Mouse (Mus musculus): ENCODE results near the gene Olfr876. TPM values are rescaled to one million over a fixed set of nuclear protein-coding genes. Genes with fewer than 3 reads are reported as not detected.

Gene Olfr876
- polyA plus RNA-seq, 1 experiment from 2014 or later: not detected

- no peak overlapping the region for H3K4me2 ChIP-seq
- H3K27ac ChIP-seq: no peak overlapping the region
- H3K4me3 ChIP-seq (replicated peaks): no peak overlapping the region
- ATAC-seq (ENCODE audit: insufficient number of reproducible peaks, insufficient read depth, low FRiP score, low TSS enrichment, low read depth): no peak
- H3K4me1 ChIP-seq (replicated peaks): no peaks in the 10 kb centered on the region
- WGBS: 88% methylated on average over 2 of the region's 2 CpGs
- no peaks in the 10 kb centered on the region for H3K27me3 ChIP-seq
- H3K9me3 ChIP-seq: no peaks in the 10 kb centered on the region
- H3K36me3 ChIP-seq: no peaks in the 10 kb centered on the region
- H3K9ac ChIP-seq (replicated peaks): no peak overlapping the region
These were observed 6.1 kb downstream of the Olfr876 start for GRCm38 (mm10) chr9:37808976-37809375.

GRCm38 (mm10) chr9:37814696-37815095, 11.9 kb downstream of the Olfr876 start:
- ATAC-seq (ENCODE audit: insufficient number of reproducible peaks, insufficient read depth, low FRiP score, low TSS enrichment, low read depth): no peak
- 91% methylated on average over 3 of the region's 3 CpGs for WGBS
- Histone ChIP-seq H3K27ac (no peak overlapping the region), H3K4me1 (replicated peaks) (no peaks in the 10 kb centered on the region), H3K27me3 (no peaks in the 10 kb centered on the region), H3K4me3 (replicated peaks) (no peak overlapping the region), H3K9me3 (no peaks in the 10 kb centered on the region), H3K4me2 (no peak overlapping the region), H3K36me3 (no peaks in the 10 kb centered on the region), H3K9ac (replicated peaks) (no peak overlapping the region)

- ATAC-seq (ENCODE audit: insufficient number of reproducible peaks, insufficient read depth, low FRiP score, low TSS enrichment, low read depth): no peak
- Histone ChIP-seq H3K9ac (replicated peaks) (no peak overlapping the region), H3K4me3 (replicated peaks) (no peak overlapping the region), H3K27ac (no peak overlapping the region), H3K9me3 (no peaks in the 10 kb centered on the region), H3K36me3 (no peaks in the 10 kb centered on the region), H3K27me3 (no peaks in the 10 kb centered on the region), H3K4me1 (replicated peaks) (no peaks in the 10 kb centered on the region), H3K4me2 (no peak overlapping the region)
These were observed 27.1 kb downstream of the Olfr876 start for GRCm38 (mm10) chr9:37829881-37830280.

GRCm38 (mm10) chr9:37833341-37833740, 30.5 kb downstream of the Olfr876 start:
- 91% methylated on average over 1 of the region's 1 CpGs for WGBS
- H3K4me3 ChIP-seq (replicated peaks): no peak overlapping the region

GRCm38 (mm10) chr9:37849267-37849666, 46.4 kb downstream of the Olfr876 start:
- Histone ChIP-seq H3K4me2 (no peak overlapping the region), H3K9me3 (no peaks in the 10 kb centered on the region), H3K36me3 (no peaks in the 10 kb centered on the region), H3K4me1 (replicated peaks) (no peaks in the 10 kb centered on the region), H3K27ac (no peak overlapping the region), H3K9ac (replicated peaks) (no peak overlapping the region), H3K27me3 (no peaks in the 10 kb centered on the region), H3K4me3 (replicated peaks) (no peak overlapping the region)
- WGBS: 87% methylated on average over 2 of the region's 2 CpGs
- no peak for ATAC-seq (ENCODE audit: insufficient number of reproducible peaks, insufficient read depth, low FRiP score, low TSS enrichment, low read depth)

More at GRCm38 (mm10) chr9:37833341-37833740, 30.5 kb downstream of the Olfr876 start:
- Histone ChIP-seq H3K4me1 (replicated peaks) (no peaks in the 10 kb centered on the region), H3K36me3 (no peaks in the 10 kb centered on the region), H3K4me2 (no peak overlapping the region), H3K27me3 (no peaks in the 10 kb centered on the region), H3K9me3 (no peaks in the 10 kb centered on the region), H3K27ac (no peak overlapping the region), H3K9ac (replicated peaks) (no peak overlapping the region)
- no peak; the same call in 1 of the 2 replicates for ATAC-seq (ENCODE audit: insufficient number of reproducible peaks, insufficient read depth, low FRiP score, low TSS enrichment, low read depth)

- Histone ChIP-seq H3K4me2 (no peak within 1 kb of the TSS), H3K27ac (no peak within 1 kb of the TSS), H3K36me3 (no peaks in the 10 kb centered on the region), H3K27me3 (no peaks in the 10 kb centered on the region), H3K4me1 (replicated peaks) (no peaks in the 10 kb centered on the region), H3K4me3 (replicated peaks) (no peak within 1 kb of the TSS), H3K9ac (replicated peaks) (no peak within 1 kb of the TSS), H3K9me3 (no peaks in the 10 kb centered on the region)
- ATAC-seq (ENCODE audit: insufficient number of reproducible peaks, insufficient read depth, low FRiP score, low TSS enrichment, low read depth): no peak
- WGBS: 73% methylated on average over 4 of the region's 4 CpGs
These were observed 51.1 kb downstream of the Olfr876 start, which contains the start of gene Olfr877 for GRCm38 (mm10) chr9:37853969-37854368. Gene Olfr877 (plus strand): TSS chr9:37854269.

Other genes starting within 250 kb of the Olfr876 start
- gene Siae, start 247.3 kb upstream of the Olfr876 start, polyA plus RNA-seq (2016; fragmentation: Nextera tagmentation; extraction: Ambion mirVana): 4.5 and 5.0 TPM in 2 replicates
- 6.0 and 6.1 TPM in 2 replicates for gene Spa17, start 189.3 kb upstream of the Olfr876 start, polyA plus RNA-seq (2016; fragmentation: Nextera tagmentation; extraction: Ambion mirVana)
- gene Tbrg1, start 145.7 kb upstream of the Olfr876 start, polyA plus RNA-seq (2016; fragmentation: Nextera tagmentation; extraction: Ambion mirVana): 138 and 145 TPM in 2 replicates
- gene Panx3, start 133.8 kb upstream of the Olfr876 start, polyA plus RNA-seq (2016; fragmentation: Nextera tagmentation; extraction: Ambion mirVana): 0.61 and 4.9 TPM in 2 replicates
- gene Olfr160, start 86.8 kb upstream of the Olfr876 start, polyA plus RNA-seq (2016; fragmentation: Nextera tagmentation; extraction: Ambion mirVana): not detected in 2 replicates
- not detected in 2 replicates for gene Olfr874, start 57.9 kb upstream of the Olfr876 start, polyA plus RNA-seq (2016; fragmentation: Nextera tagmentation; extraction: Ambion mirVana)
- not detected in 2 replicates for gene Olfr875, start 31.2 kb upstream of the Olfr876 start, polyA plus RNA-seq (2016; fragmentation: Nextera tagmentation; extraction: Ambion mirVana)
- gene Olfr877, start 51.2 kb downstream of the Olfr876 start, polyA plus RNA-seq (2016; fragmentation: Nextera tagmentation; extraction: Ambion mirVana): not detected in 2 replicates
- gene Olfr145, start 93.7 kb downstream of the Olfr876 start, polyA plus RNA-seq (2016; fragmentation: Nextera tagmentation; extraction: Ambion mirVana): not detected in 2 replicates
- gene Olfr878, start 114.8 kb downstream of the Olfr876 start, polyA plus RNA-seq (2016; fragmentation: Nextera tagmentation; extraction: Ambion mirVana): not detected in 2 replicates
- not detected in 2 replicates for gene Olfr881, start 188.8 kb downstream of the Olfr876 start, polyA plus RNA-seq (2016; fragmentation: Nextera tagmentation; extraction: Ambion mirVana)
- not detected in 2 replicates for gene Olfr883, start 222.8 kb downstream of the Olfr876 start, polyA plus RNA-seq (2016; fragmentation: Nextera tagmentation; extraction: Ambion mirVana)
- not detected in 2 replicates for gene Olfr884, start 243.5 kb downstream of the Olfr876 start, polyA plus RNA-seq (2016; fragmentation: Nextera tagmentation; extraction: Ambion mirVana)